ENCODE assay signal across 31 mouse cellular contexts in genomic region chr10:39582385-39582784, GRCm38 (mm10). TPM values are rescaled to one million over a fixed set of nuclear protein-coding genes. Genes with fewer than 3 reads are reported as not detected.
A peak's percentile ranks its signal among the peaks of the same experiment; 100 is the strongest.
DNase-seq lines count a peak whose midpoint lies in the region; ATAC-seq lines count a peak whose summit lies in the region.
"Had no signal": no experiment of that assay in that cellular context is flagged by ENCODE, and none has a peak within 500 bp of the region (broad histone marks: within the 10 kb centered on the region; RNA-seq: fewer than 3 reads in every experiment).

No protein-coding gene starts in this region.

- no peak overlapping the region for H3K4me2 ChIP-seq in embryonic facial prominence, embryonic 14.5 days (ENCODE audit: low read depth, low read length)
- no peak overlapping the region for H3K4me2 ChIP-seq in kidney, embryonic 16.5 days (replicated peaks; ENCODE audit: low read depth, low read length)
- H3K4me2 ChIP-seq: embryonic facial prominence, embryonic 15.5 days; forebrain, embryonic 13.5 days; heart, embryonic 12.5 days; heart, embryonic 15.5 days; hindbrain, embryonic 12.5 days; hindbrain, embryonic 15.5 days had no signal

- intact Hi-C loops in heart, postnatal 25 days (cut with DNase I) = no loop called here

- DNase-seq in embryonic facial prominence, embryonic 14.5 days (ENCODE audit: low spot score) = no peak
- DNase-seq in embryonic facial prominence, embryonic 10.5 days (ENCODE audit: low spot score) = no peak
- DNase-seq in kidney, postnatal 36 days = no peak
- peak; percentile 9 for DNase-seq in adipocyte (ENCODE audit: low spot score)
- DNase-seq in heart, postnatal 25 days (ENCODE audit: low spot score) = no peak
- DNase-seq: adrenal gland, adult 2 months; adrenal gland, postnatal 14 days; B cell, adult 2 months; cerebellum, adult 11 months; cerebellum, adult 8-10 months; cerebellum, postnatal 10 days; cerebellum, postnatal 36 days; embryo, embryonic 11 days; gastrocnemius, postnatal 10 days; gastrocnemius, postnatal 36 days; heart, adult 18-20 months; heart, postnatal 10 days; kidney, adult 18-20 months had no signal

- H3K4me3 ChIP-seq in embryonic facial prominence, embryonic 14.5 days (ENCODE audit: low read depth, low read length) = no peak overlapping the region
- no peak overlapping the region for H3K4me3 ChIP-seq in embryonic facial prominence, embryonic 10.5 days
- H3K4me3 ChIP-seq in kidney, embryonic 16.5 days (ENCODE audit: low read length) = no peak overlapping the region
- H3K4me3 ChIP-seq: embryonic facial prominence, embryonic 15.5 days; erythroblast, embryonic 14.5 days; forebrain, embryonic 10.5 days; forebrain, embryonic 13.5 days; heart, embryonic 12.5 days; heart, embryonic 15.5 days; hindbrain, embryonic 12.5 days; hindbrain, embryonic 15.5 days had no signal

- no peak overlapping the region for H3K27ac ChIP-seq in embryonic facial prominence, embryonic 14.5 days (replicated peaks; ENCODE audit: low read depth, low read length)
- H3K27ac ChIP-seq in embryonic facial prominence, embryonic 10.5 days (replicated peaks) = no peak overlapping the region
- H3K27ac ChIP-seq in kidney, embryonic 16.5 days (ENCODE audit: low read length) = no peak overlapping the region
- H3K27ac ChIP-seq: forebrain, embryonic 10.5 days; forebrain, embryonic 13.5 days; heart, embryonic 15.5 days; hindbrain, embryonic 12.5 days; hindbrain, embryonic 15.5 days had no signal

- H3K27me3 ChIP-seq in embryonic facial prominence, embryonic 14.5 days (replicated peaks; ENCODE audit: control insufficient read depth, insufficient read depth, low read length) = no peaks in the 10 kb centered on the region
- no peaks in the 10 kb centered on the region for H3K27me3 ChIP-seq in embryonic facial prominence, embryonic 10.5 days (replicated peaks; ENCODE audit: low read depth, poor library complexity, severe bottlenecking)
- no peaks in the 10 kb centered on the region for H3K27me3 ChIP-seq in kidney, embryonic 16.5 days (ENCODE audit: insufficient read depth, low read length)
- H3K27me3 ChIP-seq: CH12.LX; embryonic facial prominence, embryonic 15.5 days; forebrain, embryonic 13.5 days; heart, embryonic 12.5 days; heart, embryonic 15.5 days; hindbrain, embryonic 12.5 days; hindbrain, embryonic 15.5 days had no signal

- H3K4me1 ChIP-seq in embryonic facial prominence, embryonic 14.5 days (ENCODE audit: control insufficient read depth, insufficient read depth, low read length) = peaks cover 15% of the 10 kb centered on the region
- H3K4me1 ChIP-seq in embryonic facial prominence, embryonic 10.5 days = peaks cover 42% of the 10 kb centered on the region
- peaks cover 3% of the 10 kb centered on the region for H3K4me1 ChIP-seq in kidney, embryonic 16.5 days (ENCODE audit: insufficient read depth, low read length)

- no peaks in the 10 kb centered on the region for H3K9me3 ChIP-seq in embryonic facial prominence, embryonic 14.5 days (ENCODE audit: control insufficient read depth, low read length)
- H3K9me3 ChIP-seq in embryonic facial prominence, embryonic 10.5 days = no peaks in the 10 kb centered on the region
- H3K9me3 ChIP-seq in kidney, embryonic 16.5 days (ENCODE audit: low read length) = no peaks in the 10 kb centered on the region
- H3K9me3 ChIP-seq: embryonic facial prominence, embryonic 15.5 days; forebrain, embryonic 10.5 days; forebrain, embryonic 13.5 days; heart, embryonic 12.5 days; heart, embryonic 15.5 days; hindbrain, embryonic 12.5 days; hindbrain, embryonic 15.5 days had no signal

- WGBS in embryonic facial prominence, embryonic 14.5 days = 82% methylated on average over 2 of the region's 2 CpGs
- WGBS in embryonic facial prominence, embryonic 10.5 days = 81% methylated on average over 2 of the region's 2 CpGs
- 80% methylated on average over 2 of the region's 2 CpGs for WGBS in kidney, embryonic 16.5 days

- H3K9ac ChIP-seq in embryonic facial prominence, embryonic 14.5 days (ENCODE audit: low read depth, low read length) = no peak overlapping the region
- no peak overlapping the region for H3K9ac ChIP-seq in kidney, embryonic 16.5 days (replicated peaks; ENCODE audit: low read length)
- H3K9ac ChIP-seq: embryonic facial prominence, embryonic 15.5 days; forebrain, embryonic 13.5 days; heart, embryonic 12.5 days; heart, embryonic 15.5 days; hindbrain, embryonic 12.5 days; hindbrain, embryonic 15.5 days had no signal

- no peaks in the 10 kb centered on the region for H3K36me3 ChIP-seq in embryonic facial prominence, embryonic 14.5 days (ENCODE audit: control insufficient read depth, insufficient read depth, low read length)
- no peaks in the 10 kb centered on the region for H3K36me3 ChIP-seq in embryonic facial prominence, embryonic 10.5 days (replicated peaks)
- no peaks in the 10 kb centered on the region for H3K36me3 ChIP-seq in kidney, embryonic 16.5 days (ENCODE audit: insufficient read depth, low read length)
- H3K36me3 ChIP-seq: embryonic facial prominence, embryonic 15.5 days; forebrain, embryonic 10.5 days; heart, embryonic 12.5 days; heart, embryonic 15.5 days; hindbrain, embryonic 12.5 days; hindbrain, embryonic 15.5 days had no signal

- 0 out of 2 replicates have a peak, but pooled peaks have one; percentile 24 for ATAC-seq in embryonic facial prominence, embryonic 14.5 days (ENCODE audit: low read depth)
- 0 out of 2 replicates have a peak, but pooled peaks have one; percentile 73 for ATAC-seq in kidney, embryonic 16.5 days (ENCODE audit: low FRiP score, low TSS enrichment)
- 0 out of 2 replicates have a peak, but pooled peaks have one; percentile 44 for ATAC-seq in megakaryocyte progenitor cell, adult 5-6 weeks (replicated peaks; ENCODE audit: poor library complexity)
- ATAC-seq in erythroblast, adult 5-6 weeks (replicated peaks; ENCODE audit: low FRiP score, poor library complexity, severe bottlenecking) = no peak
- ATAC-seq: forebrain, embryonic 13.5 days; forebrain, embryonic 16.5 days had no signal

RNA-seq across cellular contexts. Expression of gene Traf3ip2, which starts 30.3 kb away (rescaled TPM):
- 12.5 and 12.9 TPM in 2 replicates for polyA plus RNA-seq in embryonic facial prominence, embryonic 14.5 days (2014; fragmentation: Nextera tagmentation; extraction: Ambion mirVana)
- polyA plus RNA-seq in embryonic facial prominence, embryonic 10.5 days (2016; fragmentation: Nextera tagmentation; extraction: Ambion mirVana) = 12.9 and 14.8 TPM in 2 replicates
- polyA plus RNA-seq in kidney, embryonic 16.5 days (2015; fragmentation: Nextera tagmentation; extraction: Ambion mirVana) = 18.4 and 18.9 TPM in 2 replicates
- 11.2 and 11.6 TPM in 2 replicates for total RNA-seq in megakaryocyte progenitor cell, adult 5-6 weeks (2015)
- 1.5 and 4.3 TPM in 2 replicates for total RNA-seq in megakaryocyte progenitor cell, adult 5-6 weeks (2017)
- 1 to 10 TPM; 5.0 to 8.0 TPM for total RNA-seq in heart, postnatal 25 days (2021)
- total RNA-seq in erythroblast, adult 5-6 weeks (2015; ENCODE audit: low replicate concordance) = not detected in 2 replicates
- 0.70 TPM in 1 of 2 replicates, not detected in the other for total RNA-seq in erythroblast, adult 5-6 weeks (2017; ENCODE audit: low replicate concordance)
